Mouse (Mus musculus): ENCODE results near the gene Chd2.
A peak's percentile ranks its signal among the peaks of the same experiment; 100 is the strongest.

Chd2 gene

DNA sequence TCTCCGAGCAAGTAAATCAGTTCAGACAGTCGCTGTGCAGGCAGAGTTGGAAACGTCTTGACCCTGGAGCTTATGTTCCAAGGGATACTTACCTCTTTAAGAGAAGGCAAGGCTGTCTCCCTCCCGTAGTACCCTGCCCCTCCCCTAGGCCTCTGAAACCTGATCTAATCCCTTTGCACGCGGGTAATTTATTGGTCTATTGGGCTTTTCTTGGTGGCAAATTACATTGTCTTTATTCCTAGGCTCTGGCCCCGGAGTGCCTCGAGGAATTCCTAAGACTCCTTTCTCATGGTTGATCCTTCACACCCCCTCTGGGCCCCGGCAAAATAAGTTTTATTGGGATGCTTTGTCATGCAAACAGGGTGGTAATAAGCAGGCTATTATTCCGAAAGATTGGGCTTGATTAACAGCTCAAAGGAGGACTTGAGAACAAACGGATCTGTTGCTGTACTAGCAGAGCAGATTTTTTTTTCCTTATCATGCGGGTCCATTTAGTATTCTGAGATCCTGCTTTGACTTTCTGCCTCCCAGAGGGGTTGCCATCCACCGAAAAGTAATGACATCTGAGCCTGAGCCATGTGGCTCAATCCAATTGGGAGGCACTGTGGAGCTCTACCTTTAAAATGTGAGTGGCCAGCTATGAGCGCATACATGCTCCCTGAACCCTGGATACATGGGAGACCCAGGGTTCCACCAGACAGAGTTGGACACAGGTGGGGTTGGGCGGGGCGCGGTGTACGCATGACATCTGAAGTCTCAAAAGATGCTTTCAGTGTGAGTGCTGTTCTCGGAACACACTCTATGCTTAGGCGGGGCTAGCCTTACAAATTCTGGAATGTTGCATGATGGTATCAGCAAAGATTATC is 141.3 kb downstream of the Chd2 start:
- DNase-seq, result no peak

DNA sequence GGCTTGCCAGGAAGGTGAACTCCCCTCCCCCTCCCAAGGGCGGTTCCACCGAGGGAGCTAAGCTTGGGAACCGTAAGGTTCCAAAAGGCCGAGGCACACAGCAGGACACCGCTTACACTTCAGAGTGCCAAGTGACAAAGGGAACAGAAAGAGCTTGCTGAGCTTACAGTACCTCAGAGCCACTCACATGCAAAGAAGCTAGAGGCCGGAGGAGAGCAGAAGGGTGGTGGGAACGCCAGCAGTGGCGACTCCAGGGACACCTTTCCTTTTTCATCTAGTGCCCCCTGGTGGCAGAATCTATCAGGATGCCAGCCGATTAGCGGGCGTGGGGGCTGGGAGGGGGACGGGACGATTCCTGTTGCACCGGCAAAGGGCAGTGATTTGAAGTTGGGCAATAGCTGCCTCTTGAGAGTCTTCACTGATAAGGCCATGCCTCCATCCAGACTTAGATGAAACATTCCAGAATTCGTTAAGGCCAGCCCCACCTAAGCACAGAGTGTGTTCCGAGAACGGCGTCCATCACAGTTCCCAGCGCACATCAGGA is 142.1 kb downstream of the Chd2 start:
- DNase-seq, result peak; percentile 70

DNA sequence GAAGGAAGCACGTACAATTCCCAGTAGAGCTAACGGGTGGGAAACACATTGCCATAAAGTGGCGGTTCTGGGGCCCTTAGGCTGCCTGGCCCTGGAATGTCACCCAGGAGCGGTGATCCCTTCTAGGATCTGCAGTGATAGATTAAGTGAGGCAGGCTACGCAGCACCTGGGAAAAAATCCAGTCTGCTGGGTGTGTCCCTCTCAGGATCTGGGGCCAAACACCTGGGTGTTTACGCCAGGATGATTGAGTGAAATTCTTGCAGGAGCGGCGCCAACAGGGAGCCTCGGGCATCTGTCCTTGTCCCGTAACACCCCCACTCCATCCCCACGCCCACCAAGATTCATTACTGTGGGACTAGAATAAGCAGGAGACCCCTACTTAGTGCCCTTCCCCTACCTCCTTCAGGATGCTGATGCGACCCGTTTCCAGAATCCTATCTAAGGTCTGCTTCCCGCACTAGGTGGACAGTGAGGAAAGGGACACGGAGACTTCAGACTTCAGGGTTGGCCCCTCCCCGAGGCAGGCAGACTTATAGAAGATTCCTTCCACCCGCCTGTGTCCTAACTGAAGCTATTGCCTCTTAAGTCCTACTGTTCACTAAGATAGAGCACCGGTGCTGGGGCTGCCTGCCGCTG is 142.7 kb downstream of the Chd2 start:
- DNase-seq, result no peak

DNA sequence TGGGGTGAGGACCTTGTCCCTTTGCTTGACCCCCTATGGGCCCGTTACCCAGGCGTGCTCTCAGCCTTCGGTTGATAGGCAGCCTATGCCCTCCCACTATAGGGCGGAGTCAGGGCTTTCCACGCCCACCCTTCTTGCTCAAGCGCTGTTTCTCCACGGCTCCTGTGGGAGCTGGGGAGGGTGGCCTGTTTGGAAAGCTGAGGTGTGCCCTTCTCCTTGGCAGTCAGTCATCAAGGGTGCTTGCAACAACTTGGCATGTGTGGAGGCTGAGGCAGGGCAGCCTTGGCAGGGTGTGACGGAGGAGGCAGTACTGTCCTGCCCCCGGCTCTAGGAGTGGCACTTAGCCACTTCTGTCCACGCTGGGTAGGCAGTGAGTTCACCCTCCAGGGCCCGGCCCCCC is 143.3 kb downstream of the Chd2 start:
- peak; percentile 70 for DNase-seq

DNA sequence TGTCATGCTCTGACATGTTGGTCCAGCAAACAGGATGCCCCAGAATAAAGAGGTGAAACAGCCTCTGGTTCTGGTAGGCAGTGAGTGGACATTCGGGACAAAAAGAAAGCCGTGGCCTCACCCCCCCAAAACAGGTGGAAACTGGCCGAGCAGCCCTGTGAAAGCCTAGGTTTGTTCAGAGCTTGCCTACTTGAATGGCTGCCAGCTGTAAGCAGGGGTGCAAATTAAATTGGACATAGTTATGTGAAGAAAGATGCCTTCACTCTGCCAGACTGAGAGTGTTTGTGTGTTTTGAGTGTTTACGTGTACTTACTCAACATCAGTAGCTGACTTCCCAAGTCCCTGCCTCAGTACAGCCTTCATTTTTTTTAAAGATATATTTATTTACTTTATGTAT is 147.6 kb downstream of the Chd2 start:
- DNase-seq, result no peak

DNA sequence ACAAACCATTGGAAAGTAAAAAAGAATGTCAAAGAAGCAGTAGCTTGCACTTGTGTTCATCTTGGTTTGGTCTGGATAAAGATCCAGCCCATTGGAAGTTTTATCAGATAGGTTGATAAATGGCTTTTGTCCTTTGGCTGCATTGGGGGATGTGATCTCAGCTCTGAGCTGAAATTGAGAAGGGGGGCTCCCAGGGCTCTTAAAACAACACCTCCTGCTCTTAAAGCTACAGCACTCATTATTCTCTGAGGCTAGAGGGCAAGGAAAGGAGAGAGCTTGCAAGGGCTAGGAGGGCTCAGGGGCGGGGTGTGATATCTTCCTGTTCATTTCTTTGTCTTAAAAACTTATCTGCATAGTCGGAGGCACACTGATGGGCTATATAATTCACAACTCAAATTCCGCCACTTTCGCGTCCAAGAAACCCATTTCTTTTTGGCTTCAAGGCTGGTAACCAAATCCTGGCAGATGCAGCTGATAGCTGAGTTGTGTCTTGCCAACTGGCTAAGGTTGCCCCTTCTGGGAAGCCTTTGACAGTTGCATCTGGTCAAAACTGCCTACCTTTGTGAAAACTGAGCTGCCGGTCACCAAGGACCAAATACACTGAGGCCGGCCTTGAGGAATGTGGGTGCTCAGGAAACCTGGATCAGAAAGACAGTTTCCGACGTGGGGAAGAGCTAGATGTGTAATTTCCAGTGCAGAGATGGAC is 148.2 kb downstream of the Chd2 start:
- DNase-seq, result no peak

DNA sequence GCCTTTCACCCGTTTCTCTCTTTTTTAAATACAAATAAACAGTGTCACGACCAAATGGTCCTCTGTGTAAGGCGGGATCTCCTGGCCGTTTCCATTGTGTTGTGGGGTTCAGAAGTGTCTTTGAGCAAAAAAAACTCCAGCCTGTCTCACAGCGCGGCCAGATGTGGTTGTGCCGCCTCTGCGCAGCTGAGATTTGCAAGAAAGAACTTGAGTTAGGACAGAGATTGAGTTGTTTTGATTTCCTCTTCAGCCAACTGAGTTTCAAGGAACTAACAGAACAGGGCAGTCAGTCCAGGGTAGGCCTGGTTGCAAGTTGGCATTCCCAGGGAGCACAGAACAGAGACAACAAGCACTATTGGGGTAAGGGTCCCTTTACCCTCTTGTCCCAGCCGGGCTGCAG is 149.3 kb downstream of the Chd2 start:
- no peak for DNase-seq

DNA sequence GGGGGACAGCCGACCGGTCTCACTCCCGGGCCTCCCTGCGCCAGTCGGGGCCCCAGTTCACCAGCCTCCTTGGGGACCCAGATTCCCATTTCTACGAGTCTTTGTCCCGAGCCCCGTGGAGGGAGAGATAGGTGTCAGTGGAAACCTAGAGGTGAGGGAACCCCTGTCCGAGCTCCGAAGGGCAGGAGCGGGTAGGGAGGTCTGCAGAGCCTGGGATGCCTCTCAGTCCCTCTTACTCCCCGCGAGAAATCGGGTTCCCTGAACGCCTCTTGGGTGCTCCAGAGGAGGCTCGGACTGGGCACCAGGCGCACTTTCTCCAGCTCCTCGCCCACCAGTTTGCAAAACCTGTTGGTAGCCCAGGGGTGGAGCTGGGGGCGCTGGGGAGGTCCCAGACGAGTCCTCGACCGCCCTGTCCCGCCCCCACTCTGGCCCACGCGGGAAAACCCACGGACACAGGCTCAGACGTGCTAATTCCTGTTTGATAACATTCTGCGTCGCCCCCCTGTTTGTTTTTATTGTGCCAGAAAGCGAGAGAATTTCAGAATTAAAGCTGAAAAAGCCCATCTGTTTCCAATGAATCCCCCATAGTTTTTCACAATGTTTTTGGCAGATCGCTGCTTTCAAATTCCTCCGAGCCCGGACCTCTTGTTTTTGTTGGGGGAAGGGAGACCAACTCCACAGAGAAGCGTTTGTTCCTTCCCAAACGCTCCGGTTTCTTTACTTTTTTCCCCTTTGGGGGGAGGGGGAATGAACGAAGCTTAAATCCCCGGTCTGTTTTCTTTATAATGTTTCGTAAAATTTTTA is 149.9 kb downstream of the Chd2 start:
- DNase-seq, result no peak

DNA sequence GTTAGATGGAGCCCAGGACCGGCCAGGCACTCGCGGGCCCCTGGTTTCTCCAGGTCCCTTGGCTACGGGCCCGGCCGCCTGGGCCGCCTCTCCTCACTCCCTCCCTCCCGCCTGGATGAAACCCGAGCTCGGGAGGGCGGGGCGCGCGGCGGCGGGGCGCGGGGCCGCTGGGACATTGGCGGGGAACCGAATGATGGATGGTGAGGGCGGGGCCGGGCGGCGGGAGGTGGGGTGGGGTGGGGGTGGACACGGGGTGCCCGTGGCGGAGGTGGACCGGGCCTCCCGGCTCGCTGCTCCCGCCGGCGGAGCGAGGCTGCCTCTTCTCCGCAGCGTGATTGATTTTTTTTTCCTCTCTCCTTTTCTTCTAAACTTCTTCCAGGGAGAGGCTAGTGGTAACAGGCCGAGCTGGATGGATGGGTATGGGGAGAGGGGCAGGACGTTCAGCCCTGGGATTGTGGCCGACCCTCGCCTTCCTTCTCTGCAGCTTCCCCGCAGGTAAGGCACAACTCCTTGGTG is 150.6 kb downstream of the Chd2 start:
- peak; percentile 82 for DNase-seq

DNA sequence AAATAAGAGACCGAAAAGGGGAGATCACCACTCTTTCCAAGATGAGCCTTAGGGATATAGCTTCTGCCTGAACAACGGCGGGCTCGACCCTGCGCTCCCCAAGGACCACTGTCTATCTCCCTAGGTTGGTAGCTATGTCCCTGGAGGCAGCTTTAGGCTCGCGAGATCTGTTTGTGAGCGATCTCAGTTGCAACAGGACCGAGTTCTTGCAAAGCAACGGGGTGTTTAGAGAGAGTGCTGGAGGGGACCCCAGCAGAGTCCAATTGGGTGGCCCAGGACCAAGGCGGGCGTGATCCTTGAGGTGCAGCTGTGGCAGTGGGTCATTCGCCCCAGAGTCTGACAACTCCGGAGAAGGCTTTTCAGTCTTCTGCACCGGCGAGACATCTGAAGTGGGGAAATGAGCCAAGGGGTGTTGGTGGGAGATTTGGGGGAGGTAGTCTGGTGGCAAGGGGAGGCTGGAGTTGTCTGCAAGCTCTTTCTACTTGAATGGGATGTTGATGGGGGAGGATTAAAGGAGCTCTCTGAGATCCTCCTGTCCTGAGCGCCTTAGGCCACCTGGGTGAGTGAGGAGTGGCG is 151.1 kb downstream of the Chd2 start:
- no peak for DNase-seq

DNA sequence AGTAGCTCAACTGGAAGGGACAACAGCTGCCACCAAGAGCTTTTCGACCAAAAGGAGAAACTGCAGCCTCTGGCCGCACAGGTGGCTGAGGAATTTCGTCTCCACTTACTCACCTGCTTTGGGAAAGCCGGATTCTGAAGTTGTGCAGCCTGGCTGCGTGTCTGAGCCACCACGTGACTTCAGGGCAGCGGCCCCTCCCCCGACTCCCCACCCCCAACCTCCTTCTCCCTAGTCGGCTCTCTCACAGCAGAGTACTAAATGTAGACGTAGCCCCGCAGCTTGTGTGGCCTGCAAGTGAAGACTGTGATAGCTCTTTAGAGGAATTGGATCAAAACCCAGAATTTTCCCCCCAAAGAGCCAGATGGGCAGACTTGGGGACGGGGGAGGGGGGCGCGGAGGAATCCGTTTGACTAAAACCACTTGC is 151.7 kb downstream of the Chd2 start:
- DNase-seq, result no peak

DNA sequence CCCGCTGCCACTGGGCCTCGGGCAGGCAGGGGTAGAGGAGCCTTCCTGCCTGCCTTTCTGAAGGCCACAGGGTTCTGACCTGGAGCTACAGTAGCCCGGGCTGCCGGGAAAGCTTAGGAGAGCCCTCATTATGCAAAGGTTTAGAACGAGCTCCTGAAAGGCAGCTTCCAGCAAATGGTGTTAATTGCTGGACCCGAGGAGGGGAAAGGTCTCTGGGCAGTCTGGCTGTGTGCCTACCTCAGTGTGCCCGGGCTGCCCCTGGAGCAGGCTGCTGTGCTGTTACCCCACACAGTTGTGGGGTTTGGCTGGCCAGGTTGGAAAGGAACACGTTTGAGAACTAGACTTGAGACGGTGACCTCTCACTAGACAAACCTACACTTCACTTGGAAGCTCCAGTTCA is 152.2 kb downstream of the Chd2 start:
- no peak for DNase-seq

DNA sequence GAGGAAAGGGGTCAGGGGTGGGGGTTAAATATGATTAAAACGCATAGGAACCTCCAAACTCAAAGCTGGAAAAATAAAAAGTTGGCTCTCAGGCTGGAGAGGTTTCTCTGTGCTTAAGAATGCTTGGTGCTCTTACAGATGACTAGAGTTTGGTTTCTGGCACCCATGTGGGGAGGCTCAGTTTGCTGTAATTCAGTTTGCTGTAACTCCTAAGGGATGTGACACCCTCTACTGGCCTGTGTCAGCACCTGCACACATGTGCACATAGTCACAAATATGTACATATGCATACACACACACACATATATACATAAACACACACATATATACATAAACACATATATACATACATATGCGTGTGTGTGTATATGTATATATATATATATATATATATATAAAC is 152.8 kb downstream of the Chd2 start:
- no peak for DNase-seq

DNA sequence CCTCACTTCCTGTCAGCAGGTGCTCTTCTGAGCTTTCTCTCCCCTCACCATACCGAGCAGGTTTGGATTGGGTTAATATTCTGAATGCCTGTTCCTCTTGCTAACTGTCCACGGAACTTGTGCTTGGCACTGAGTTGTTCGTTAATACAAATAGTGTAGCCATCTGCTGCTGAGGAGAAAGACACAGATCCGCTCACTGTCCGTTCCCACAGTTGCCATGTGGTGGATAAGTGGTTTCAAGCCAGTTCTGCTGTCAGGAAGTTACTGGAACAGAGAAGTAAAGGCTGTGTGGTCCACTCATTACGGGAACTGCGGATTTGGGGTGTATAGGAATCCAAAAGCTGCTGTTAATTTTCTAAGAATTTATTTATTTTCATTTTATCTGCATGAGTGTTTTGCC is 158.8 kb downstream of the Chd2 start:
- DNase-seq, result no peak

DNA sequence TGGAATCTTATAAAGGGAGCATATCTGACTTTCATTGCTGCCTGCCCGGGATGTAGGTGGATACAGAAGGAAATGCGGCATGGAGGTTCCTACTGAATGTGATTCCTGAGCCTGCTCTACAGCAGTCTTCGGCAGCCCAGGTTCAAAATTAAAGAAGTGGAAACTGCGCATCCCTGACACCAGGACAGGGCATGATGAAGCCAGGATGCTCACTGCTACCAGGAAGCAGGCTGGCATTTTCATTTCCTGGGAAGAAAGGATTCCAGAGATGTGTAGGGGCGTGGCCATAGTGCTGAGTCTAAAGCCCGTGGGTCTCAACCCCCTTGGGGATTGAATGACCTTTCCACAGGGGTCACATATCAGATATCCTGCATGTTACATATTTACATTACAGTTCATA is 163.6 kb downstream of the Chd2 start:
- no peak for DNase-seq

DNA sequence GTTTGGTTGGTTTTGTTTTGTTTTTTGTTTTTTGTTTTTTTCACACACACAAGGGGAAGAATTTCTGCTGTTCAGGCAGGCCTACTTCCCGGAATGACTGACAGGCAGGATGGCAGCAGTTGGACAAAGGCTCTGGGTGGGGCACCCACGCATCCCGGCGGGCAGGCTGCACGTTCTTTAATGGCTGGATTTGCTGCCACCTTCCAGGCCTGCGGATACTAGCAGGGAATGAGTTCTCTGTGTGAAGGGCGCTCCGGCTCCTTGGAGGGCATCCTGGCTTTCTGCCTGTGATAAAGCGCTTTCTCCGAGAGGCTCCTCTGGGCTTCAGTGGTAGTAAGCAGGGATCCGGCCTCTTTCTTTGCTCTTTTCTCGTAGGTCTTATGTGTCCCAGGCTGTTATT is 164.3 kb downstream of the Chd2 start:
- no peak for DNase-seq

All from cerebellum, adult 11-12 months (tissue).